Mouse (Mus musculus) myocyte (in vitro differentiated cells): ENCODE results near the gene Ado. TPM values are rescaled to one million over a fixed set of nuclear protein-coding genes. Genes with fewer than 3 reads are reported as not detected.
A peak's percentile ranks its signal among the peaks of the same experiment; 100 is the strongest.

Experiments used
- H3K27me3 ChIP-seq: one replicate; pipeline ENCODE4 v1.6.1; 2011; ENCODE audit not compliant: control insufficient read depth, insufficient read depth, insufficient read length
- H3K36me3 ChIP-seq: one replicate; pipeline ENCODE4 v1.6.1; 2011; ENCODE audit not compliant: control insufficient read depth, insufficient read depth
- H3K4me2 ChIP-seq: one replicate; pipeline ENCODE4 v1.6.1; 2011; ENCODE audit warnings: low read depth, control low read depth
- H3K4me3 ChIP-seq: one replicate; pipeline ENCODE4 v1.5.1; 2011; ENCODE audit warnings: mild to moderate bottlenecking, control low read depth, moderate library complexity
- H3K79me2 ChIP-seq: one replicate; pipeline ENCODE4 v1.6.1; 2011; ENCODE audit not compliant: control insufficient read depth, insufficient read depth
- H3ac ChIP-seq: one replicate; pipeline ENCODE4 v1.6.1; 2011; ENCODE audit not compliant: control insufficient read depth, insufficient read length
- CEBPB ChIP-seq: IDR thresholded peaks from 2 replicates; pipeline ENCODE4 v1.6.1; 2011; ENCODE audit warnings: mild to moderate bottlenecking, moderate library complexity; ENCODE audit not compliant: poor library complexity, insufficient read depth, severe bottlenecking
- E2F4 ChIP-seq: IDR thresholded peaks from one replicate; pipeline ENCODE4 v1.6.1; 2011; ENCODE audit warnings: mild to moderate bottlenecking, control low read depth, moderate library complexity; ENCODE audit not compliant: insufficient read depth
- MAX ChIP-seq: IDR thresholded peaks from one replicate; pipeline ENCODE4 v1.6.1; 2011; ENCODE audit warnings: low read depth, mild to moderate bottlenecking, control low read depth
- MYOD1 ChIP-seq, 3 experiments: IDR thresholded peaks; one replicate each; pipeline ENCODE4 v1.6.1; 2011; ENCODE audit warnings: control low read depth in 2 of 3, low read depth in 2 of 3, mild to moderate bottlenecking in 2 of 3, moderate library complexity in 1 of 3; ENCODE audit not compliant: insufficient read length in 2 of 3, control insufficient read depth in 1 of 3
- MYOG ChIP-seq, 3 experiments: IDR thresholded peaks; one replicate each; pipeline ENCODE4 v1.6.1; 2011; ENCODE audit warnings: control low read depth in 2 of 3, low read depth in 2 of 3, mild to moderate bottlenecking in 2 of 3; ENCODE audit not compliant: insufficient read length in 2 of 3, control insufficient read depth in 1 of 3, insufficient read depth in 1 of 3
- POLR2A ChIP-seq: IDR thresholded peaks from one replicate; pipeline ENCODE4 v1.6.1; 2011; ENCODE audit warnings: low read depth, mild to moderate bottlenecking, control low read depth, moderate library complexity; ENCODE audit not compliant: insufficient read length
- POLR2AphosphoS2 ChIP-seq: IDR thresholded peaks from one replicate; pipeline ENCODE4 v1.6.1; 2011; ENCODE audit warnings: low read depth, control low read depth; ENCODE audit not compliant: insufficient read length
- REST ChIP-seq: IDR thresholded peaks from one replicate; pipeline ENCODE4 v1.6.1; 2011; ENCODE audit warnings: mild to moderate bottlenecking, control low read depth, moderate library complexity; ENCODE audit not compliant: insufficient read depth, insufficient read length
- SRF ChIP-seq: IDR thresholded peaks from one replicate; pipeline ENCODE4 v1.6.1; 2011; ENCODE audit warnings: low read depth; ENCODE audit not compliant: control insufficient read depth, insufficient read length
- TCF12 ChIP-seq: IDR thresholded peaks from one replicate; pipeline ENCODE4 v1.6.1; 2011; ENCODE audit warnings: mild to moderate bottlenecking, control low read depth; ENCODE audit not compliant: poor library complexity, insufficient read depth, severe bottlenecking
- TCF3 ChIP-seq: IDR thresholded peaks from one replicate; pipeline ENCODE4 v1.6.1; 2011; ENCODE audit warnings: low read depth, control low read depth; ENCODE audit not compliant: insufficient read length
- USF1 ChIP-seq: IDR thresholded peaks from one replicate; pipeline ENCODE4 v1.6.1; 2011; ENCODE audit warnings: low read depth, mild to moderate bottlenecking, control low read depth, moderate library complexity
- polyA plus RNA-seq: library from polyadenylated mRNA; unstranded; fragments of >200 nt; fragmentation: generic; extraction: Trizol; gene quantifications from one replicate; pipeline ENCODE4 v1.2.1, GENCODE M21; 2012; ENCODE audit warnings: missing spikeins

The Ado gene
- polyA plus RNA-seq, 1 experiment, result 18.3 TPM

GRCm38 (mm10) chr10:67547850-67548260 lies 900 bp downstream of the Ado start:
- Histone ChIP-seq H3K36me3 (peaks cover 12% of the 10 kb centered on the region), H3K4me2 (peak overlapping the region; percentile 96), H3K4me3 (peak overlapping the region; percentile 73), H3K79me2 (peaks cover 48% of the 10 kb centered on the region), H3ac (peak overlapping the region; percentile 46), H3K27me3 (no peaks in the 10 kb centered on the region)
- no peak for TF ChIP-seq SRF
- TF ChIP-seq POLR2A, result peak; percentile 6
- TF ChIP-seq TCF3, result no peak
- no peak for TF ChIP-seq TCF12
- TF ChIP-seq POLR2AphosphoS2, result no peak
- TF ChIP-seq REST, result no peak
- TF ChIP-seq MYOG (IDR thresholded peaks at IDR 0.05; ENCODE audit: control insufficient read depth in 1 of 3, insufficient read depth in 1 of 3, insufficient read length in 2 of 3, low read depth in 2 of 3), result peak in 1 of 3 experiments; percentile 18
- no peak for TF ChIP-seq MAX
- no peak for TF ChIP-seq E2F4
- peak in 1 of 3 experiments; percentile 8 for TF ChIP-seq MYOD1 (IDR thresholded peaks at IDR 0.05; ENCODE audit: control insufficient read depth in 1 of 3, insufficient read length in 2 of 3, low read depth in 2 of 3)
- no peak for TF ChIP-seq USF1
- TF ChIP-seq CEBPB, result no peak

- Histone ChIP-seq H3K79me2 (peaks cover 48% of the 10 kb centered on the region), H3K36me3 (peaks cover 12% of the 10 kb centered on the region), H3K4me2 (no peak overlapping the region), H3K27me3 (no peaks in the 10 kb centered on the region), H3ac (no peak overlapping the region), H3K4me3 (no peak overlapping the region)
- TF ChIP-seq TCF12 (no peak), MAX (no peak), REST (no peak)
These were observed 8.2 kb downstream of the Ado start for GRCm38 (mm10) chr10:67540591-67540990.

GRCm38 (mm10) chr10:67539401-67539730 lies 9.4 kb downstream of the Ado start:
- peaks cover 7% of the 10 kb centered on the region for H3K27me3 ChIP-seq
- H3ac ChIP-seq, result peak overlapping the region; percentile 39
- peaks cover 35% of the 10 kb centered on the region for H3K79me2 ChIP-seq
- H3K4me2 ChIP-seq, result peak overlapping the region; percentile 96
- H3K36me3 ChIP-seq, result peaks cover 5% of the 10 kb centered on the region
- peak overlapping the region; percentile 60 for H3K4me3 ChIP-seq
- TF ChIP-seq POLR2AphosphoS2, result no peak
- no peak for TF ChIP-seq MYOG (IDR thresholded peaks at IDR 0.05; ENCODE audit: control insufficient read depth in 1 of 3, insufficient read depth in 1 of 3, insufficient read length in 2 of 3, low read depth in 2 of 3)
- TF ChIP-seq SRF, result no peak
- TF ChIP-seq POLR2A, result no peak
- no peak for TF ChIP-seq MAX
- TF ChIP-seq CEBPB, result no peak
- TF ChIP-seq TCF12, result no peak

GRCm38 (mm10) chr10:67538585-67539400 lies 10.0 kb downstream of the Ado start:
- H3K36me3 ChIP-seq, result peaks cover 2% of the 10 kb centered on the region
- H3K4me3 ChIP-seq, result peak overlapping the region; percentile 60
- H3K4me2 ChIP-seq, result peak overlapping the region; percentile 96
- H3ac ChIP-seq, result peak overlapping the region; percentile 39
- peaks cover 7% of the 10 kb centered on the region for H3K27me3 ChIP-seq
- peaks cover 30% of the 10 kb centered on the region for H3K79me2 ChIP-seq
- TF ChIP-seq USF1, result no peak
- TF ChIP-seq POLR2AphosphoS2, result no peak
- no peak for TF ChIP-seq CEBPB
- TF ChIP-seq TCF3, result no peak
- TF ChIP-seq TCF12, result no peak
- TF ChIP-seq E2F4, result no peak
- no peak for TF ChIP-seq SRF
- no peak for TF ChIP-seq REST
- TF ChIP-seq MYOD1 (IDR thresholded peaks at IDR 0.05; ENCODE audit: control insufficient read depth in 1 of 3, insufficient read length in 2 of 3, low read depth in 2 of 3), result no peak
- TF ChIP-seq MAX, result no peak
- TF ChIP-seq MYOG (IDR thresholded peaks at IDR 0.05; ENCODE audit: control insufficient read depth in 1 of 3, insufficient read depth in 1 of 3, insufficient read length in 2 of 3, low read depth in 2 of 3), result no peak
- TF ChIP-seq POLR2A, result no peak

GRCm38 (mm10) chr10:67538106-67538505 lies 10.6 kb downstream of the Ado start:
- peak overlapping the region; percentile 39 for H3ac ChIP-seq
- H3K79me2 ChIP-seq, result peaks cover 27% of the 10 kb centered on the region
- peak overlapping the region; percentile 96 for H3K4me2 ChIP-seq
- H3K27me3 ChIP-seq, result peaks cover 7% of the 10 kb centered on the region
- peak overlapping the region; percentile 60 for H3K4me3 ChIP-seq
- H3K36me3 ChIP-seq, result no peaks in the 10 kb centered on the region
- TF ChIP-seq MYOG (IDR thresholded peaks at IDR 0.05; ENCODE audit: control insufficient read depth in 1 of 3, insufficient read depth in 1 of 3, insufficient read length in 2 of 3, low read depth in 2 of 3), result no peak
- no peak for TF ChIP-seq MYOD1 (IDR thresholded peaks at IDR 0.05; ENCODE audit: control insufficient read depth in 1 of 3, insufficient read length in 2 of 3, low read depth in 2 of 3)
- no peak for TF ChIP-seq POLR2AphosphoS2
- no peak for TF ChIP-seq REST
- TF ChIP-seq MAX, result no peak
- no peak for TF ChIP-seq TCF12
- no peak for TF ChIP-seq CEBPB
- no peak for TF ChIP-seq USF1
- TF ChIP-seq TCF3, result no peak
- TF ChIP-seq E2F4, result no peak
- no peak for TF ChIP-seq SRF
- TF ChIP-seq POLR2A, result no peak
